Mouse (Mus musculus) testis, adult 2 months (tissue): ENCODE measurements at regions not wholly inside any gene's neighbourhood (a gene's known extent, or its start where the extent isn't known, plus 50 kb on each side); places are given as distances from the start of the nearest gene placed in this dataset.

ENCODE experiments used
- CTCF ChIP-seq: fragments of 200-500 bp; IDR thresholded peaks from 2 replicates; pipeline ENCODE4 v1.5.1; 2012; ENCODE audit warnings: low read depth, mild to moderate bottlenecking, inconsistent platforms, low read length, moderate library complexity; ENCODE audit not compliant: control insufficient read depth, insufficient read depth, insufficient replicate concordance
- POLR2A ChIP-seq: fragments of 200-500 bp; IDR thresholded peaks from 2 replicates; pipeline ENCODE4 v1.6.1; 2012; ENCODE audit warnings: low read depth, mild to moderate bottlenecking, inconsistent platforms, low read length, moderate library complexity; ENCODE audit not compliant: control insufficient read depth

DNA sequence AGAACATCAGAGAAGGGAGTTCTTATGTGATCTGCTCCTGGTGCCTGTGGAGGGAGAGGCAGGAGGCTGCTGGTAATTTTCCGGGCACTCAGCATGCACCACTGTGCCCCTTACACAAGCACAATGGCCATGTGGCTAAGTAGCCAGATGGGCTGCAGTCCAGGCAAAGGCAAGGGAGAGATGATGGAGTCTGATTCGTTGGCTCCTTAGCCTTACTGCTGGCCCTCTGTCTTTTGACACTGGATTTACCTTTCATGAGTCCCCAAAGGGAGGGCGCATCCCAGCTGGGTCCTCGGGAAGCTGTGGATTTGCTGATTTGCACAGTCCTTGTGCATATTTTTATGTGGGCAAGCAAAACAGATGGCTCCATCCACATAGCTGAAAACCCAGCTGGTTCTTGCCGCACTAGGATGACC lies 75.6 kb upstream of the 1700025G04Rik start:
- no peak for TF ChIP-seq POLR2A
- no peak for TF ChIP-seq CTCF
